Mouse (Mus musculus) spleen, postnatal 10 days (tissue): ENCODE results near the gene Nemp2.

Experiments
- DNase-seq, 2 experiments: peaks; one replicate each; pipeline ENCODE4 v3.0.0; 2021 to 2022; ENCODE audit warnings: low spot score in 2 of 2

Gene Nemp2

GRCm38 (mm10) chr1:52630248-52630936 is at the start of gene Nemp2:
Gene Nemp2 (plus strand): TSS chr1:52630703.
- peak; percentile 93 to 94 for DNase-seq

- peak in 1 of 2 experiments; percentile 37 for DNase-seq
These were observed 48.8 kb upstream of the Nemp2 start for GRCm38 (mm10) chr1:52581744-52582143.

- DNase-seq = no peak
These were observed 47.6 kb upstream of the Nemp2 start for GRCm38 (mm10) chr1:52582866-52583265.

GRCm38 (mm10) chr1:52596982-52597646 is 33.4 kb upstream of the Nemp2 start:
- DNase-seq = no peak

- peak in 1 of 2 experiments; percentile 63 for DNase-seq
These were observed 32.7 kb upstream of the Nemp2 start for GRCm38 (mm10) chr1:52597761-52598160.

GRCm38 (mm10) chr1:52598361-52598760 is 32.1 kb upstream of the Nemp2 start:
- DNase-seq = no peak

GRCm38 (mm10) chr1:52601496-52601895 is 29.0 kb upstream of the Nemp2 start:
- DNase-seq = no peak

- DNase-seq = no peak
These were observed 22.8 kb upstream of the Nemp2 start for GRCm38 (mm10) chr1:52607700-52608099.

GRCm38 (mm10) chr1:52608486-52608885 is 22.0 kb upstream of the Nemp2 start:
- DNase-seq = no peak

- no peak for DNase-seq
These were observed 12.3 kb upstream of the Nemp2 start for GRCm38 (mm10) chr1:52618217-52618616.

- DNase-seq = no peak
These were observed 10.1 kb upstream of the Nemp2 start for GRCm38 (mm10) chr1:52620442-52620841.

- DNase-seq = no peak
These were observed 415 bp downstream of the Nemp2 start for GRCm38 (mm10) chr1:52630937-52631299.

GRCm38 (mm10) chr1:52631570-52631969 is 1.1 kb downstream of the Nemp2 start:
- peak in 1 of 2 experiments; percentile 24 for DNase-seq

- no peak for DNase-seq
These were observed 3.7 kb downstream of the Nemp2 start for GRCm38 (mm10) chr1:52634251-52634650.

GRCm38 (mm10) chr1:52635932-52636331 is 5.4 kb downstream of the Nemp2 start:
- no peak for DNase-seq

- no peak for DNase-seq
These were observed 7.6 kb downstream of the Nemp2 start for GRCm38 (mm10) chr1:52638101-52638500.

GRCm38 (mm10) chr1:52639090-52639489 is 8.6 kb downstream of the Nemp2 start:
- DNase-seq = no peak

- DNase-seq = no peak
These were observed 9.8 kb downstream of the Nemp2 start for GRCm38 (mm10) chr1:52640266-52640665.

- no peak for DNase-seq
These were observed 10.2 kb downstream of the Nemp2 start for GRCm38 (mm10) chr1:52640736-52641135.

- peak; percentile 16 to 75 for DNase-seq
These were observed 17.9 kb downstream of the Nemp2 start for GRCm38 (mm10) chr1:52648153-52649027.

GRCm38 (mm10) chr1:52650066-52650465 is 19.6 kb downstream of the Nemp2 start:
- DNase-seq = no peak

GRCm38 (mm10) chr1:52652601-52653253 is 22.2 kb downstream of the Nemp2 start:
- DNase-seq = no peak
